Mouse (Mus musculus) thymus, postnatal 4 days (tissue): ENCODE measurements around the gene Zfp64.

Source experiments
- DNase-seq: peaks from one replicate; pipeline ENCODE4 v3.0.0; 2021

Gene Zfp64

GRCm38 (mm10) chr2:168947663-168948062 is 7.7 kb downstream of the Zfp64 start:
- DNase-seq = no peak

- DNase-seq = no peak
Observed at GRCm38 (mm10) chr2:168944011-168944410, 11.4 kb downstream of the Zfp64 start.

GRCm38 (mm10) chr2:168939941-168940340 is 15.4 kb downstream of the Zfp64 start:
- no peak for DNase-seq

- DNase-seq = no peak
Observed at GRCm38 (mm10) chr2:168939261-168939933, 16.0 kb downstream of the Zfp64 start.

GRCm38 (mm10) chr2:168936896-168937295 is 18.5 kb downstream of the Zfp64 start:
- no peak for DNase-seq

GRCm38 (mm10) chr2:168935165-168935564 is 20.2 kb downstream of the Zfp64 start:
- DNase-seq = no peak

- DNase-seq = no peak
Observed at GRCm38 (mm10) chr2:168931686-168932085, 23.7 kb downstream of the Zfp64 start.

GRCm38 (mm10) chr2:168929691-168930090 is 25.7 kb downstream of the Zfp64 start:
- DNase-seq = peak; percentile 89

GRCm38 (mm10) chr2:168927401-168927800 is 28.0 kb downstream of the Zfp64 start:
- no peak for DNase-seq

- no peak for DNase-seq
Observed at GRCm38 (mm10) chr2:168926257-168926810, 29.1 kb downstream of the Zfp64 start.

- DNase-seq = peak; percentile 63
Observed at GRCm38 (mm10) chr2:168923706-168924105, 31.7 kb downstream of the Zfp64 start.

GRCm38 (mm10) chr2:168922466-168922865 is 32.9 kb downstream of the Zfp64 start:
- DNase-seq = no peak

GRCm38 (mm10) chr2:168920007-168920406 is 35.4 kb downstream of the Zfp64 start:
- DNase-seq = no peak

GRCm38 (mm10) chr2:168912901-168913721 is 42.3 kb downstream of the Zfp64 start:
- peak; percentile 48 for DNase-seq

GRCm38 (mm10) chr2:168912051-168912891 is 43.1 kb downstream of the Zfp64 start:
- peak; percentile 60 for DNase-seq

GRCm38 (mm10) chr2:168911527-168911926 is 43.9 kb downstream of the Zfp64 start:
- no peak for DNase-seq

- DNase-seq = no peak
Observed at GRCm38 (mm10) chr2:168906022-168906421, 49.4 kb downstream of the Zfp64 start.

GRCm38 (mm10) chr2:168904846-168905245 is 50.5 kb downstream of the Zfp64 start:
- DNase-seq = no peak

- DNase-seq = peak; percentile 69
Observed at GRCm38 (mm10) chr2:168904188-168904587, 51.2 kb downstream of the Zfp64 start.

- peak; percentile 88 for DNase-seq
Observed at GRCm38 (mm10) chr2:168902634-168903033, 52.8 kb downstream of the Zfp64 start.

- DNase-seq = no peak
Observed at GRCm38 (mm10) chr2:168897906-168898305, 57.5 kb downstream of the Zfp64 start.

- DNase-seq = no peak
Observed at GRCm38 (mm10) chr2:168895531-168895930, 59.9 kb downstream of the Zfp64 start.

- DNase-seq = no peak
Observed at GRCm38 (mm10) chr2:168894738-168895137, 60.6 kb downstream of the Zfp64 start.
